Mouse (Mus musculus) embryonic facial prominence, embryonic 13.5 days (tissue): ENCODE measurements around the gene Axin1. TPM values are rescaled to one million over a fixed set of nuclear protein-coding genes. Genes with fewer than 3 reads are reported as not detected.

Experiments used
- polyA plus RNA-seq: library from polyadenylated mRNA; unstranded; fragments of >200 nt; fragmentation: Nextera tagmentation; extraction: Ambion mirVana; gene quantifications from 2 replicates; pipeline ENCODE4 v1.2.1, GENCODE M21; 2015

The Axin1 gene
- polyA plus RNA-seq, 1 experiment from 2014 or later, result 9.9 TPM

Other genes starting within 250 kb of the Axin1 start
- 32.9 and 36.6 TPM in 2 replicates for gene Rab40c, start 219.0 kb upstream of the Axin1 start, polyA plus RNA-seq
- 50.6 and 53.8 TPM in 2 replicates for gene Pigq, start 193.8 kb upstream of the Axin1 start, polyA plus RNA-seq
- not detected in 2 replicates for gene Nhlrc4, start 193.7 kb upstream of the Axin1 start, polyA plus RNA-seq
- 0.18 and 0.26 TPM in 2 replicates for gene A930017K11Rik, start 186.1 kb upstream of the Axin1 start, polyA plus RNA-seq
- gene Capn15, start 152.9 kb upstream of the Axin1 start, polyA plus RNA-seq, result 23.4 and 24.2 TPM in 2 replicates
- gene Rab11fip3, start 69.1 kb upstream of the Axin1 start, polyA plus RNA-seq, result 22.8 and 23.5 TPM in 2 replicates
- gene Decr2, start 48.4 kb upstream of the Axin1 start, polyA plus RNA-seq, result 42.9 and 44.9 TPM in 2 replicates
- 138 and 142 TPM in 2 replicates for gene Nme4, start 43.1 kb upstream of the Axin1 start, polyA plus RNA-seq
- gene Tmem8, start 25.4 kb upstream of the Axin1 start, polyA plus RNA-seq, result 1.4 and 1.7 TPM in 2 replicates
- 180 and 209 TPM in 2 replicates for gene Mrpl28, start 15.2 kb upstream of the Axin1 start, polyA plus RNA-seq
- 0.28 and 0.95 TPM in 2 replicates for gene Pdia2, start 60.4 kb downstream of the Axin1 start, polyA plus RNA-seq
- gene Rgs11, start 64.3 kb downstream of the Axin1 start, polyA plus RNA-seq, result 11.4 and 14.6 TPM in 2 replicates
- 10.2 and 16.4 TPM in 2 replicates for gene Arhgdig, start 69.1 kb downstream of the Axin1 start, polyA plus RNA-seq
- gene Fam234a, start 105.6 kb downstream of the Axin1 start, polyA plus RNA-seq, result 39.1 and 43.1 TPM in 2 replicates
- 134 TPM in 2 replicates for gene Luc7l, start 114.2 kb downstream of the Axin1 start, polyA plus RNA-seq